Comparison of ENCODE assay signal across 8 mouse cellular contexts in the genomic region with DNA sequence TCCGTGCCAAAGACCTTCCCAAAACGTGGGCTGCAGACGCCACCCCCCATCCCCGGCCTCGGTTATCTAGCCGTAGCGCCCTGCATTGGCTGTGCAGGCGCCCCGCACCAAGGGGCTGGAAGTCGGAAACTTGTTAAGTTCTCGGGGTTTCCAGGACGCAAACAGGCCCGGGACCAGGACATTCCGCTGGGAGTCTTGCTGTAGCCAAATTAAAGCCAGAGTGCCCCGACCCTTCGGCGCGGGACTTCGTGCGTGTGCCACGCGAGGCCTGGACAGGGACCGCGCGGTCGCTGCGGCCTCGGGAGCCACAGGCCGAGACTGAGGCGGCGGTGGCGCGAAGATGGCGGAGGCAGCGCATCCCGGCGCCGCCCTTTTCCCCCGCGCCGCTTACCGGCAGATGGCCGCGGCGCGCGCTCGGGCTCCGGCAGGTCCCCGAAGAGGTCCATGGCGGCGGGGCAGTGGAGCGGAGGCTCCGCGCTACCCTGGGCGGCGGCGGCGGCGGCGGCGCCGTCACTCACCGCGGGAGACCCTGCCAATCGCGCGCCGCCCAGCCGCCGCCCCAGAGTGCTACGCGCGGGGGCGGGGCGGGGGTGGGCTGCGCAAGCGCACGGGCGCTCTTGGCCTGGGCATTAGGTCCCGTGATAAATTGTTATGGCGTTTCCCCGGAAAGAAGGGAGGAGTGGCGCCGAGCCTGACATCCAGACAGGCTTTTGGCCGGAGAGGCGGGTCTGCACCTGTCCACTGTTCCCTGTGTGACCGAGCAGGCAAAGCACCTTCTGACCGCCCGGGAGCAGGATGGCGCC. TPM values are rescaled to one million over a fixed set of nuclear protein-coding genes. Genes with fewer than 3 reads are reported as not detected.
DNase-seq lines count a peak whose midpoint lies in the region; ATAC-seq and TF ChIP-seq lines count a peak whose summit lies in the region.

A gene (minus strand): TSS at position 556 of the 803 bp plus-strand sequence.

- peaks cover 4% of the 10 kb centered on the region for H3K27me3 ChIP-seq in heart, embryonic 11.5 days (ENCODE audit: control insufficient read depth, insufficient read depth, low read length)
- no peaks in the 10 kb centered on the region for H3K27me3 ChIP-seq in kidney, postnatal 0 days (ENCODE audit: insufficient read depth, low read length)
- no peaks in the 10 kb centered on the region for H3K27me3 ChIP-seq in liver, embryonic 13.5 days
- no peaks in the 10 kb centered on the region for H3K27me3 ChIP-seq in stomach, embryonic 16.5 days (ENCODE audit: control insufficient read depth, insufficient read depth, low read length)

- H3K4me2 ChIP-seq in heart, embryonic 11.5 days = peak within 1 kb of the TSS; percentile 95
- peak within 1 kb of the TSS; percentile 89 for H3K4me2 ChIP-seq in kidney, postnatal 0 days (ENCODE audit: low read length)
- peak within 1 kb of the TSS; percentile 92 for H3K4me2 ChIP-seq in liver, embryonic 13.5 days
- H3K4me2 ChIP-seq in stomach, embryonic 16.5 days (ENCODE audit: low read depth, low read length) = peak within 1 kb of the TSS; percentile 70

- peaks cover 11% of the 10 kb centered on the region for H3K4me1 ChIP-seq in heart, embryonic 11.5 days (ENCODE audit: control insufficient read depth, insufficient read depth, low read length)
- peaks cover 14% of the 10 kb centered on the region; the same call in 1 of the 2 replicates for H3K4me1 ChIP-seq in kidney, postnatal 0 days (replicated peaks; ENCODE audit: insufficient read depth, low read length)
- H3K4me1 ChIP-seq in liver, embryonic 13.5 days (replicated peaks) = peaks cover 36% of the 10 kb centered on the region
- peaks cover 15% of the 10 kb centered on the region for H3K4me1 ChIP-seq in stomach, embryonic 16.5 days (ENCODE audit: control insufficient read depth, insufficient read depth, low read length)

- peak; percentile 85 for ATAC-seq in erythroblast, adult 5-6 weeks (replicated peaks; ENCODE audit: low FRiP score, poor library complexity, severe bottlenecking)
- peak; percentile 97 for ATAC-seq in heart, embryonic 11.5 days (replicated peaks; ENCODE audit: insufficient number of reproducible peaks, low FRiP score, low TSS enrichment)
- ATAC-seq in kidney, postnatal 0 days (replicated peaks; ENCODE audit: low FRiP score, low read depth) = peak; percentile 97
- ATAC-seq in liver, embryonic 13.5 days (ENCODE audit: low read depth) = peak; percentile 98
- ATAC-seq in stomach, embryonic 16.5 days (ENCODE audit: insufficient read depth, low FRiP score) = peak; percentile 96

- under 1% methylated on average over 80 of the region's 91 CpGs for WGBS in heart, embryonic 11.5 days (ENCODE audit: insufficient replicate concordance)
- under 1% methylated on average over 77 of the region's 91 CpGs for WGBS in kidney, postnatal 0 days
- WGBS in liver, embryonic 13.5 days (ENCODE audit: insufficient replicate concordance) = under 1% methylated on average over 90 of the region's 91 CpGs
- WGBS in stomach, embryonic 16.5 days = under 1% methylated on average over 89 of the region's 91 CpGs

- no peaks in the 10 kb centered on the region for H3K9me3 ChIP-seq in heart, embryonic 11.5 days (replicated peaks; ENCODE audit: control insufficient read depth, low read length)
- H3K9me3 ChIP-seq in kidney, postnatal 0 days (replicated peaks; ENCODE audit: low read length) = no peaks in the 10 kb centered on the region
- no peaks in the 10 kb centered on the region for H3K9me3 ChIP-seq in liver, embryonic 13.5 days (replicated peaks)
- no peaks in the 10 kb centered on the region for H3K9me3 ChIP-seq in stomach, embryonic 16.5 days (replicated peaks; ENCODE audit: control insufficient read depth, low read length)

- H3K4me3 ChIP-seq in heart, embryonic 11.5 days (ENCODE audit: low read depth, low read length) = peak within 1 kb of the TSS; percentile 93
- H3K4me3 ChIP-seq in kidney, postnatal 0 days (replicated peaks; ENCODE audit: low read depth, low read length) = peak within 1 kb of the TSS; percentile 89
- peak within 1 kb of the TSS; percentile 95 for H3K4me3 ChIP-seq in liver, embryonic 13.5 days (replicated peaks)
- H3K4me3 ChIP-seq in stomach, embryonic 16.5 days (replicated peaks; ENCODE audit: low read length) = peak within 1 kb of the TSS; percentile 69

- H3K36me3 ChIP-seq in heart, embryonic 11.5 days (ENCODE audit: control insufficient read depth, insufficient read depth, low read length) = peaks cover 2% of the 10 kb centered on the region; the same call in 1 of the 2 replicates
- no peaks in the 10 kb centered on the region for H3K36me3 ChIP-seq in kidney, postnatal 0 days (ENCODE audit: insufficient read depth, low read length)
- peaks cover 30% of the 10 kb centered on the region for H3K36me3 ChIP-seq in liver, embryonic 13.5 days
- no peaks in the 10 kb centered on the region for H3K36me3 ChIP-seq in stomach, embryonic 16.5 days (ENCODE audit: control insufficient read depth, insufficient read depth, low read length)

- peak; percentile 93 for DNase-seq in CD4-positive helper T cell, adult 2 months (ENCODE audit: low read depth, low spot score)
- DNase-seq in brain, adult 2 months (ENCODE audit: low read depth, low spot score) = peak; percentile 94
- DNase-seq in kidney, postnatal 0 days (ENCODE audit: low spot score) = peak; percentile 90
- peak; percentile 79 for DNase-seq in liver, embryonic 13.5 days
- peak; percentile 82 for DNase-seq in neural tube, embryonic 10.5 days (ENCODE audit: extremely low spot score, low spot score)

- H3K9ac ChIP-seq in heart, embryonic 11.5 days (ENCODE audit: low read depth, low read length) = peak within 1 kb of the TSS; percentile 95
- peak within 1 kb of the TSS; percentile 93 for H3K9ac ChIP-seq in kidney, postnatal 0 days (ENCODE audit: low read depth, low read length)
- peak within 1 kb of the TSS; percentile 97 for H3K9ac ChIP-seq in liver, embryonic 13.5 days
- peak within 1 kb of the TSS; percentile 88 for H3K9ac ChIP-seq in stomach, embryonic 16.5 days (ENCODE audit: low read length)

- TF ChIP-seq CTCF in kidney, postnatal 0 days (IDR thresholded peaks at IDR 0.05; ENCODE audit: low read depth) = no peak

- H3K27ac ChIP-seq in heart, embryonic 11.5 days (ENCODE audit: low read depth, low read length) = peak within 1 kb of the TSS; percentile 82
- peak within 1 kb of the TSS; percentile 90 for H3K27ac ChIP-seq in kidney, postnatal 0 days
- peak within 1 kb of the TSS; percentile 85 for H3K27ac ChIP-seq in liver, embryonic 13.5 days
- H3K27ac ChIP-seq in stomach, embryonic 16.5 days (ENCODE audit: low read length) = peak within 1 kb of the TSS; percentile 68

RNA-seq across cellular contexts. Expression of the gene that starts here (rescaled TPM):
- 32.6 and 82.0 TPM in 2 replicates for total RNA-seq in erythroblast, adult 5-6 weeks (2015; ENCODE audit: low replicate concordance)
- 55.6 and 70.8 TPM in 2 replicates for total RNA-seq in erythroblast, adult 5-6 weeks (2017; ENCODE audit: low replicate concordance)
- 110 and 122 TPM in 2 replicates for polyA plus RNA-seq in heart, embryonic 11.5 days (2014; fragmentation: Nextera tagmentation; extraction: Ambion mirVana)
- 91.0 and 99.8 TPM in 2 replicates for polyA plus RNA-seq in kidney, postnatal 0 days (2015; fragmentation: Nextera tagmentation; extraction: Ambion mirVana)
- polyA plus RNA-seq in liver, embryonic 13.5 days (2015; fragmentation: Nextera tagmentation; extraction: Ambion mirVana) = 86.5 and 95.8 TPM in 2 replicates
- polyA plus RNA-seq in stomach, embryonic 16.5 days (2015; fragmentation: Nextera tagmentation; extraction: Ambion mirVana) = 113 and 115 TPM in 2 replicates

Comparison
In these comparisons a context has a peak if more than half of its experiments do, and no peak if none do; other contexts are left out.
1. Peak in every context shown above with its lines: DNase-seq, ATAC-seq, H3K4me3 ChIP-seq and H3K27ac ChIP-seq.